ENCODE assay signal across 22 mouse cellular contexts in genomic region chr12:80427683-80428082, GRCm38 (mm10). TPM values are rescaled to one million over a fixed set of nuclear protein-coding genes. Genes with fewer than 3 reads are reported as not detected.
A peak's percentile ranks its signal among the peaks of the same experiment; 100 is the strongest.
DNase-seq lines count a peak whose midpoint lies in the region; ATAC-seq and TF ChIP-seq lines count a peak whose summit lies in the region.
"Had no signal": no experiment of that assay in that cellular context is flagged by ENCODE, and none has a peak within 500 bp of the region (broad histone marks: within the 10 kb centered on the region; RNA-seq: fewer than 3 reads in every experiment).

No protein-coding gene starts in this region.

- WGBS in heart, adult 2 months = 45% methylated on average over 3 of the region's 3 CpGs
- 57% methylated on average over 3 of the region's 3 CpGs for WGBS in heart, postnatal 0 days

- ATAC-seq in heart, postnatal 0 days (ENCODE audit: insufficient read depth, low read depth) = no peak; the same call in 1 of the 2 replicates
- ATAC-seq: forebrain, embryonic 14.5 days had no signal

- H3K9me3 ChIP-seq in heart, postnatal 0 days (replicated peaks; ENCODE audit: control insufficient read depth, low read length) = no peaks in the 10 kb centered on the region
- H3K9me3 ChIP-seq: embryonic facial prominence, embryonic 15.5 days; hindbrain, embryonic 13.5 days; limb, embryonic 13.5 days; liver, embryonic 13.5 days had no signal

- peaks cover 11% of the 10 kb centered on the region for H3K36me3 ChIP-seq in heart, adult 2 months (ENCODE audit: control insufficient read depth, insufficient read depth, low read length)
- peaks cover 6% of the 10 kb centered on the region for H3K36me3 ChIP-seq in heart, postnatal 0 days (replicated peaks; ENCODE audit: control insufficient read depth, insufficient read depth, low read length)

- DNase-seq in cerebellum, adult 9-10 months = peak; percentile 54
- no peak for DNase-seq in cerebellum, adult 11 months
- peak in 1 of 2 experiments; percentile 22 for DNase-seq in heart, adult 2 months
- DNase-seq in heart, postnatal 4 days = no peak
- DNase-seq in cerebellum, postnatal 25 days = peak; percentile 37 to 55
- DNase-seq in heart, postnatal 0 days (ENCODE audit: low spot score) = no peak
- no peak for DNase-seq in lung, postnatal 4 days
- DNase-seq: adrenal gland, postnatal 36 days; gastrocnemius, postnatal 25 days; kidney, adult 2 months; layer of hippocampus, adult 9-11 months; liver, embryonic 13.5 days; lung, adult 2 months; lung, postnatal 14 days; midbrain, embryonic 14.5 days; thymus, adult 2 months; thymus, postnatal 4 days had no signal

- 0 out of 2 replicates have a peak, but pooled peaks have one; percentile 38 for TF ChIP-seq EP300 in heart, adult 2 months (IDR thresholded peaks at IDR 0.05; ENCODE audit: insufficient read depth, low read depth, low read length)
- no peak for TF ChIP-seq EP300 in heart, postnatal 0 days (IDR thresholded peaks at IDR 0.05; ENCODE audit: low read depth)

- TF ChIP-seq CTCF in heart, adult 2 months (IDR thresholded peaks at IDR 0.05) = no peak
- TF ChIP-seq CTCF in heart, postnatal 0 days (IDR thresholded peaks at IDR 0.05; ENCODE audit: low read depth) = no peak

- peaks cover 5% of the 10 kb centered on the region for H3K79me2 ChIP-seq in heart, adult 2 months (replicated peaks; ENCODE audit: control insufficient read depth, insufficient read depth, low read length)

- peak overlapping the region; percentile 77 for H3K27ac ChIP-seq in heart, adult 2 months
- H3K27ac ChIP-seq in heart, postnatal 0 days (ENCODE audit: low read depth) = peak overlapping the region; percentile 54
- H3K27ac ChIP-seq: embryonic facial prominence, embryonic 15.5 days; hindbrain, embryonic 13.5 days; kidney, postnatal 0 days; limb, embryonic 13.5 days; liver, embryonic 13.5 days had no signal

- no peak overlapping the region for H3K4me2 ChIP-seq in heart, postnatal 0 days (ENCODE audit: low read depth, low read length)
- H3K4me2 ChIP-seq: embryonic facial prominence, embryonic 15.5 days; hindbrain, embryonic 13.5 days; limb, embryonic 13.5 days; liver, embryonic 13.5 days had no signal

- TF ChIP-seq POLR2A in heart, adult 2 months (IDR thresholded peaks at IDR 0.05; ENCODE audit: insufficient read depth, low read depth, low read length) = no peak

- intact Hi-C loops in heart, adult 2 months (cut with DNase I) = no loop called here

- H3K27me3 ChIP-seq in heart, adult 2 months (ENCODE audit: control insufficient read depth, insufficient read depth, low read length) = no peaks in the 10 kb centered on the region
- H3K27me3 ChIP-seq in heart, postnatal 0 days (ENCODE audit: control insufficient read depth, insufficient read depth, low read length) = no peaks in the 10 kb centered on the region
- H3K27me3 ChIP-seq: embryonic facial prominence, embryonic 15.5 days; hindbrain, embryonic 13.5 days; limb, embryonic 13.5 days; liver, embryonic 13.5 days had no signal

- H3K9ac ChIP-seq in heart, adult 2 months (ENCODE audit: low read depth, low read length) = peak overlapping the region; percentile 35; the same call in 1 of the 2 replicates
- H3K9ac ChIP-seq in heart, postnatal 0 days (replicated peaks; ENCODE audit: low read depth, low read length) = no peak overlapping the region
- H3K9ac ChIP-seq: embryonic facial prominence, embryonic 15.5 days; hindbrain, embryonic 13.5 days; limb, embryonic 13.5 days; liver, embryonic 13.5 days had no signal

- peaks cover 6% of the 10 kb centered on the region for H3K4me1 ChIP-seq in heart, adult 2 months (ENCODE audit: control insufficient read depth, insufficient read depth, low read length)
- H3K4me1 ChIP-seq in heart, postnatal 0 days (ENCODE audit: control insufficient read depth, insufficient read depth) = 0 out of 2 replicates have a peak, but pooled peaks cover 12% of the 10 kb centered on the region
- H3K4me1 ChIP-seq: embryonic facial prominence, embryonic 15.5 days; limb, embryonic 13.5 days had no signal

- H3K4me3 ChIP-seq in heart, adult 2 months = no peak overlapping the region
- no peak overlapping the region for H3K4me3 ChIP-seq in heart, postnatal 0 days (ENCODE audit: low read depth, low read length)
- H3K4me3 ChIP-seq: embryonic facial prominence, embryonic 15.5 days; hindbrain, embryonic 13.5 days; limb, embryonic 13.5 days; liver, embryonic 13.5 days had no signal

RNA-seq across cellular contexts. Expression of gene Dcaf5, which starts 8.7 kb away (rescaled TPM):
- total RNA-seq in heart, adult 2 months (2021) = 10 to 100 TPM; 32.4 to 38.1 TPM
- polyA plus RNA-seq in heart, adult 2 months (2012; rRNA removed) = 15.9 and 24.9 TPM in 2 replicates
- 10 to 100 TPM; 36.3 to 37.3 TPM for total RNA-seq in heart, postnatal 4 days (2021)
- 22.0 and 25.0 TPM in 2 replicates for total RNA-seq in heart, postnatal 0 days (2014; rRNA removed; ENCODE audit: low replicate concordance)
- 7.1 and 7.9 TPM in 2 replicates for polyA plus RNA-seq in heart, postnatal 0 days (2015; fragmentation: Nextera tagmentation; extraction: Ambion mirVana)

RNA-seq across cellular contexts. Expression of gene Exd2, which starts 35.2 kb away (rescaled TPM):
- 10 to 100 TPM; 12.9 to 16.8 TPM for total RNA-seq in heart, adult 2 months (2021)
- 10.2 and 16.4 TPM in 2 replicates for polyA plus RNA-seq in heart, adult 2 months (2012; rRNA removed)
- total RNA-seq in heart, postnatal 4 days (2021) = 10 to 100 TPM; 10.0 to 10.9 TPM
- total RNA-seq in heart, postnatal 0 days (2014; rRNA removed; ENCODE audit: low replicate concordance) = 11.2 and 32.5 TPM in 2 replicates
- 6.8 and 7.7 TPM in 2 replicates for polyA plus RNA-seq in heart, postnatal 0 days (2015; fragmentation: Nextera tagmentation; extraction: Ambion mirVana)

Comparison
In these comparisons a context has a peak if more than half of its experiments do, and no peak if none do; other contexts are left out.
1. DNase-seq: peak in cerebellum, adult 9-10 months (single experiment) and cerebellum, postnatal 25 days (2 of 2); none in cerebellum, adult 11 months (single experiment), heart, postnatal 4 days (single experiment), heart, postnatal 0 days (single experiment) and lung, postnatal 4 days (0 of 2).